Mouse (Mus musculus) gastrocnemius, postnatal 14 days (tissue): ENCODE measurements around the gene Efcab8. TPM values are rescaled to one million over a fixed set of nuclear protein-coding genes. Genes with fewer than 3 reads are reported as not detected.

Experiments
- DNase-seq: peaks from one replicate; pipeline ENCODE4 v3.0.0; 2021; ENCODE audit warnings: mixed read lengths
- intact Hi-C: fragments of 180-260 bp; cut with DNase I; formaldehyde crosslinking; loops from one replicate; pipeline ENCODE4 v1.15.1; 2025; ENCODE audit warnings: low total_unique reads
- long read RNA-seq, 2 experiments: library from polyadenylated mRNA; stranded (forward); transcript quantifications; one replicate each; pipeline ENCODE4 v2.0.0; 2021
- total RNA-seq, 2 experiments: library from RNA; stranded (reverse); gene quantifications; 2 replicates each; pipeline ENCODE4 v1.2.3; 2021

Gene Efcab8
- under 1 TPM; 0.06 to 0.20 TPM for total RNA-seq
- long read RNA-seq, experiment 1: 0 reads
- long read RNA-seq, experiment 2, partial matches to known transcripts: 0 of 1 reads
- long read RNA-seq, experiment 2, other reads (novel, unspliced or antisense): 1 of 1 reads

DNA sequence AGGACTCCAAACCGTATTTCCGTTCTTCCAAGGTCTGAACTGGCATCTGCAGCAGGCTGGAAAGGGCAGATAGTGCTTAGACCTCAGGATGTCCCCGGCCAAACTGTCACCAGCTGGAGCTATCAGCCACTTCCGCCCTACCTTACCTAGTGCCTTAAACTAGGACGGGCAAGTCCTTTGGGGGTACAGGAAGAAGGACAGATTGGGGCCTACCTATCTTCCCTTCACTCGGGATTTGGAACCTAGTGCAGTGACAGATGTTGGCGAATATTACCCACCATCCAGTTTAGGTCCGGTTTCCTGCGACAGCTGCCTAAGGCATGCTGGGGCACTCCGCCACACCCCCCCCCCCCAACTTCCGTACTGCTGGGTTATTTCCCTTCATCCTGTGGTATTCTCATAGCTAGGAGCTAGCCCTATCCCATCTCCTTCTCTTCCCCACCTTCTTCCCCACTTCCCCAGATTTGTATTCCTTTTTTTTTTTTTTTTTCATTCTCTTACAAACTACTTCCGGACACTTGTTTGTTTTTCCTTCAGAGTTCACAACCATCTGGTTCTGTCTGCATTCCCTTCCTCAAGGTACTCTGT lies at the start of gene Efcab8:
TSS of gene Efcab8 (plus strand) at position 538 of the 588 bp plus-strand sequence.
- no peak for DNase-seq
- intact Hi-C loops: no loop called here

DNA sequence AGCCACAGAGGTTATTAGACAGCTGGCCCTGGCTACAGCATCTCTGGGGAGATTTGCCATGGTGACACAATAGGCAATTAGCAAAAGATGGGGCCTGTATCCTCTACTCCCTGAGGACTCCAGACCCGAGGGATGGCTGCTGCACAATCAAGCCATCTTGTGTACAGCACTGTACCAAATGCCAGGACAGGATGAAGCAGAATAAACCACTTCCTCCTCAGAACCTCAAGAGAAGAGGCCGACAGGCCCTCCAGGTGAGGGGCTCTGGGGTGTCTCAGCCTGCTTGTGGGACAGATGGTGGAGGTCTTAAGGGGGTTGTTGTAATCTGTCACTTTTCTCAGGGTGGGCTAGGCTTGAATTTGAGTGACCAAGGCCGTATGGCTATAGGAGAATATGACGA lies 45.7 kb upstream of the Efcab8 start:
- DNase-seq: no peak
- intact Hi-C loops: no loop called here

DNA sequence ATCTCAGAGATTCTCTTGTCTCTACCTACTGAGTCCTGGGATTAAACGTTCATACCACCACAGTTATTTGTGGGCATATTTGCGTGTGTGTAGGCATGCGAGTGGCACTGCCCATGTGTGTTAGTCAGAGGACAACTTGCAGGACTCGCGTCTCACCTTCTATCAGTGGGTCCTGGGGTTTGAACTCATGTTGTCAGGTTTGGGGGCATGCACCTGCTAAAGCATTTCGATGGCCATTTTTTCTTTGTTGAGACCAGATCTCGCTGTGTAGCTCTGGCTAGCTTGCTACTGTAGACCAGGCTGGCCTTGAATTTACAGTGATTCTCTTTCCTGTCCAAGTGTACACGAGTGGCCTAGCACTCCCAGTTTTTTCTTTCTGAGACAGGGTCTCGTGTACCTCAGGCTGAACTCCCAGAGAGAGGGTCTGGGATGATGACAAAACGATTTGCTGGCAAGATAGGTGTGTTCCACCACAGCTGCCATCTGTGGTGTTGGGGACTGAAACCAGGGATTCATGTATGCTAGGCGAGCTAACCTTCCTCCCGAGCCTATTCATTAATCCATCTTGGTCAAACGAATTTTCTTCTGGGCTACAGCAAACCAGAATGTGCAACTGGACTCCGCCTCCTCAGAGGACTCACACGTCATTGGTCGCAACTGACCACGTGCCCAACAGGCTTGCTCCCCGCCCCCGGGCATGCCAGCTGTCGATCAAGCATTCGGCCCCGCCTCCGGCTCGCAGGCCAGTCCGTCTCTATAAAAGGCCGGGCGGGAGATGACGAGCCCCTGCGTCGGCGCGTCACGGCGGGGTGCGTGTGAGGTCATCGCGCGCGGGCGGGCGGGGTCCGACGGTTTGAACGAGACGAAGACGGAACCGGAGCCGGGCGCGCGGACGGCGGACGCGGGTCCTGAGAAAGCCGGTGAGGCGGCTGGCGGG lies 39.0 kb upstream of the Efcab8 start, which contains the start of gene Mapre1:
TSS of gene Mapre1 (plus strand) at position 775 of the 937 bp plus-strand sequence.
- intact Hi-C loops: no loop called here
- DNase-seq: peak; percentile 100

DNA sequence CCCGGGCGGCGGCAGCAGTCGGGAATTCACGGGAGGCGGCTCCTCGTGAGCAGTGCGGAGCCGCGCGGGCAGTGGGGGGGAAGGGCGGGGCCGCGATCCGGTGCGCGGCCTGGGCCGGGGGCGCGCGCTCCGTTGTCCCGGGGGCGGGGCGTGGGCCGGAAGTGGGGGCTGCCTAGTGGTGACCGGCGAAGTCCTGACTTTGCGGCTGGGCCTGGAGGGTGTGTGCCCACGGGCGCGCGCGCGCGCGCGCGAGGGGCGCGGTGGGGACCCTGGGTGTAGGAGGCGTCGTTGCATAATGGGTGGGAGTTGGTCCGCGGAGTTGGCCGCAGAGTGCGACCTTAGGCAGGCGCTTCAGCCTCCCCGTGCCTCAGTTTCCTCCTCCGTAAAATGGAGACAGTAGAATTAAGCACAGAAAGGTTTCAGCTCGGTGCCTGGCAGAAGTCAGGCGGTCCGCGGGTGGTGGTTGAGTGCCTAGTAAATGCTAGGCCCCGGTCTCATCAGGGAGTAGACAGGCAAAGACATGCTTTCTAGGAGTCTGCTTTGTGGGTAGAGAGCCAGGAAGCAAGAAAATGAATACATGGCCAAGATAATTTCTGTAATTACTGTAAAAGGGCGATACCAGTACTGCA lies 38.2 kb upstream of the Efcab8 start:
- DNase-seq: peak; percentile 85
- intact Hi-C loops: no loop called here

DNA sequence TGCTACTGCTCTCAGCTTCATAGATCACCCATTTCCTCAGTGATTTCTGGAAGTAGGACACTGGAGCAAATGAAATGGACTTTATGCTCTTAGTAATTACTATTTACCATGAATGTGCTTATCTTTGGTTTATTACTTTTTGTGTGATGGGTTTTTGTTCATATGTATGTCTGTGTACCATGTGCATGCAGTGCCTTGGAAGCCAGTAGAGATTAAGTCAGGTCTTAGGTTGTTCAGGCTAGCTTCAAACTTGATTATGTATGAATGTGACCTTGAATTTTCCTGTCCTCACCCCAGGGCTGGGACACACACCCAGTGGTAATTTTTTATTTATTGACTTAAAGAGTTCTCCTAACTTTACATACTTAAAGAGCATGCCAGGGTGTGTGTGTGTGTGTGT lies 31.7 kb upstream of the Efcab8 start:
- intact Hi-C loops: no loop called here
- DNase-seq: no peak

DNA sequence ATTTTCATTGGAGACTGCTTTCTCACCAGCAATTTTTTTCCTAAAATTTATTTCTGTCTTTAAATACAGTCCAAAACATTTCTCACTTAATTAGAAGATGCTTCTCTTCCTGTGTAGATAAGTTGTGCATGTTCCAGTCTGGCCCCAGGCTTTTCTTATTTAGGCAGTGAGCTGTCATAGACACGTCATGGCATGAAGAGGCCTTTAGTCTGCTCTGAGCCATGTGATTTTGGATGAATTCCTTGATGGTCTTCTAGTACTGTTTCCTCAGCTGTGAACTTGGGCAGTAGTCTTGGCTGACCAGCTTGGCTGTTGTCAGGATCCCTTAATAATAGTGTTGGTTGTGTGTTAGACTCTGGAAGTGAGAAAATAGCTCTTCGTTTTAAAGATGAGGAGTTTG lies 29.4 kb upstream of the Efcab8 start:
- intact Hi-C loops: no loop called here
- DNase-seq: no peak

DNA sequence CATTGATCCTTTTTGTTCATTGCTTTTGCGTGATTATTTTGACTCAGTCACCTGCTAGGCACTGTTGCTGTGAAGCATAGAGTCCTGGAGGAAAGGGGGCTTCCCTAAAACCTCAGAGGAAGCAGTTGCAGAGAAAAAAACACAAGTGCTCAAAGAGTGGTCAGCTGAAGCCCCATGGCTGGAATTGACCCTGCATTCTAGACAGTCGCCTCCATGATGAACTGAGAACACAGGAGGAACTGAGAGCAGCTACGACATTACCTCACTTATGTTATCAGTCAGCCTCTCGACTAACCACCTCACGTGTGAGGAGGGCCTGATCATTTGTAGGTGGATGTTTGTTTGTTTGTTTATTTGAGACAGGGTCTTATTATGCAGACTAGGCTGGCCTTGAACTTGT lies 17.6 kb upstream of the Efcab8 start:
- intact Hi-C loops: no loop called here
- no peak for DNase-seq

DNA sequence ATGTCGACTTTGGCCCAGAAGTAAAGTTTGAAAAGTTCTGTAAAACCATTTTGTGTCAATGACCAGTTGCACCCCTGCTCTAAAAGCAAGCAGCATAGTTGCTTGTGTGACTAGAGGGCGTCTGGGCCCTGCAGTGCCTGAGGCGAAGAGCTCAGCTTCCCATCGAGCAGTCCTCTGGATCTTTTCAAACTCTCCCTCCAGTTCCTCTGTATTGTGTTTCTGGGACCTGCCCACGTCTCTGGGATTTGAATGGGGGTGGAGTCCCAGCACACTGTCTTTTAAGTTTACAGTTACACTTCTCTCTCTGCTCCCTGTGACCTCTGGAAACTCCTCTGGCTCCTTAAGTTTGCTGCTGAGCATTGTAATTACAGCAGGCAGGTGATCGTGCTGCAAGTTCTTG lies 12.2 kb upstream of the Efcab8 start:
- intact Hi-C loops: no loop called here
- no peak for DNase-seq

DNA sequence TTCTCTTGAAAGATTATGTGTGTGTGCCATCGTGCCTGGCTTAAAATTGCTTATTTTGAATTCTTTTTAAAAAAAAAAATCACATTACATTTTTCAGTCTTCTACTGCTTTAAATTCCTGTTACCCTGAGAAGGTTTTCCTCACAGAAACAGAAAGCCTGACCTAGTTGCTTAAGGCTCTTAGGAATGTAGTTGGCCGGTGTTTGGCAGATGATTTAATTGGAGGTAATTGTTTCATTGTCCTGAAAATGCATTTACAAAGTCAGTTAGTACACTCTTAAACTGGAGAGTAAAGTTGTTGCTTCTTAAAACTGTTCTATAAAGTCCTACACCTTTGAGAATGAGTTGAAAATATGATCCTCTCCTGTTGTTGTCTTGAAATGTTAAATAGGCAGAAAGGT lies 10.8 kb upstream of the Efcab8 start:
- intact Hi-C loops: no loop called here
- DNase-seq: no peak

DNA sequence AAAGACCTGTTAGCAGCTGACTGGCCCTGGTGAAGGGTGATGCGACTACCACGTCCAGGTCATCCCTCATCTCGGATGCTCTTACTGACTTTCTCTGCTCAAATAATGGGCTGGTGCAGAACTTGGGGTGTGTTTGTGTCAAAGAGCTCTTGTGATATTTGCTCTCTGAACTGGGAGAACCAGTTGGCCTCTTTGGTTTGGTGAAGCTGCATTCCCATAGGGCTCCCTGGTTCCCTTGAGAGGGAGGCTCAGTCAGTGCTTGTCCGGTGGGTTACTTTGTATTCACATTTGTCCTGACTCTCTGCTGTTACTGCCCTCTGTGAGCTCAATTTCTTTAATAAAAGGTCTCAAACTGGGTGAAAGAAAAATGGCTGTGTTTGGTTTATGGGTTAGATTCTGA lies 6.8 kb upstream of the Efcab8 start:
- DNase-seq: no peak
- intact Hi-C loops: no loop called here

DNA sequence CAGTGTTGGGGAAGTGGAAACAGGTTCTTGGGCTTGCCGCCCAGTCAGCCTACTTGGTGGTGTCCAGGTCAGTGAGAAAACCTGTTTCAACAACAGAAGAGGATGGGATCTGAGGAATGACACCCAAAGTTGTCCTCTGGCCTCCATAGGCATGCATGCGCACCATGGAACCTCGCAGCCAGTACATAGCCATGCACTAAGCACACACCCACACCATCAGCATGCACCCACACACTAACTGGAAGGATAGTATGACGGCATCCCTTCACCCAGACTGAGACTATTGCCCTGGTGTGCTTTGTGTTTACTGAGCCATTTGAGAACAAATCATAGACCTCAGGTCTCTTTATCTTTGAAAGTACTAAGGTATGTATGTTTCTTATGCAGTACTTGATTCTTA lies 4.3 kb upstream of the Efcab8 start:
- intact Hi-C loops: no loop called here
- DNase-seq: no peak

DNA sequence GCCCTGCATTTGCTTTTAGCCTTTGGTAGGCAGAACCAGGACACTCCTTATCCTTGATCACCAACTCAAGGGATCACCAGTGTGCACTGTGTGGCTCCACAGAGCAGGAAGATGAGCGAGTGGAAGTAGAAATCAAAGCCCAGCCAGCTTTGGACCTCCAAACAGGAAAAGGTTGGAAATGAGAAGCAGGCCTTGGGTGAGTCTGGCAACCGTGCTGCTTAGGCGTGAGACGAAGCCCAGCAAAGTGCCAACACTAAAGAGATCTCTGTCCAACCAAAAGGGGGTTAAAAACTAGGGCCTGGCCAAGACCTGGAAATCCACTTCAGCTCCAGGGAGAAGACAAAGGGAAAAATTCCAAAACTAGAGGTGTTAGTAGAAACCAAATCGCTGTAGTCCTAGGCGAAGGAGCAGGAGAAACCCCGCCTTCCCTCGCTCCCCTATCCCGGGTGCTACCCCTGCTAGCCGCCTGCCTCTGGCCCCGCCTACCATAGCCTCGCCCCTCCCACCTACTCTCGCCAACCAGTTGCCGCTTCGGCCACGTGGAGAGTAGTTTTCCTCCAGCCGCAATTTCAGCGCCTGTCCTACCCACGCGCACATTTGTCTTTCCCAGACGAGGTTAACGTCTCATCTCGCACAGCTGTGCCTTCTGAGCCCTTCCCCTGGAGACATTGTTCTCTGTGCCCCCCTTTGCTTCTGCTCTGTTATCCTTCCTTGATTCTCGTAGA lies 931 bp upstream of the Efcab8 start:
- DNase-seq: peak; percentile 88
- intact Hi-C loops: no loop called here

DNA sequence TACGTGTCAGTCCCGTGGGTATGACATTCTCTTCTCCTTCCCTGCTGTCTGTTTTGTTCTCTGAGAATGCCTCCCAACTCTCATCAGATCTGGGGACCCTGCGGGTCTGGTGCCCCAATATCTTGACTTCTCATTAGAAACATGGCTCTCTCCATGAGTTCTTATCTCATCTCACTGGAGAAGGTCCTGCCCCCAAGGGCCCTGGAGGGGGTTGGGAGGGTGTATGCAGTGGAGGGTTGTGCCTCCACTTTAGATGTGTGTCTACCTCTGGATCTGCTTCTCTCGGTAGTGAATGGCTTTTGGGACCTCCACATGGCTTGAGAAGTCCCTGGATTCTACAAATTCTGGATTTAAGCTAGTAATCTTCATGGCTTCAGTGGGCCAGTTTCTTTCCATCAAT lies 1.4 kb downstream of the Efcab8 start:
- intact Hi-C loops: no loop called here
- no peak for DNase-seq

DNA sequence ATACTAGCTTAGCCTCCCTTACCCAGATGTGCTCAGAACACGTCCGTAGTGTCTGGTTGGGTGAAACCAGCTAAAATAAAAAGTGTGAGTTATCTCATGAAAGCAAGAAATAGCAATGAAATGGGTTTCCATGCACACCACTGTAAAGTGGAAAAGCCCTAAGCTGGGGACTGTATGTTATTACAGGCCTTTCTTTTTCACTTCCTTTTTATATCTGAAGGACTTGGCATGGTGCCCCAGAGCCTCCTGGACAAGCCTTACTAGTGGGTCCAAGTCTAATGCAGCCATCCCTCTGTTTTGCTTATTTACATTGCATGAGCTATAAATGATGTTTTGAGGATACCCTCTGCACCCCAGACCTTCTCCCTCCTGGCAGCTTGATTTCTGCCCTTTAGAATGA lies 4.9 kb downstream of the Efcab8 start:
- DNase-seq: peak; percentile 24
- intact Hi-C loops: no loop called here

DNA sequence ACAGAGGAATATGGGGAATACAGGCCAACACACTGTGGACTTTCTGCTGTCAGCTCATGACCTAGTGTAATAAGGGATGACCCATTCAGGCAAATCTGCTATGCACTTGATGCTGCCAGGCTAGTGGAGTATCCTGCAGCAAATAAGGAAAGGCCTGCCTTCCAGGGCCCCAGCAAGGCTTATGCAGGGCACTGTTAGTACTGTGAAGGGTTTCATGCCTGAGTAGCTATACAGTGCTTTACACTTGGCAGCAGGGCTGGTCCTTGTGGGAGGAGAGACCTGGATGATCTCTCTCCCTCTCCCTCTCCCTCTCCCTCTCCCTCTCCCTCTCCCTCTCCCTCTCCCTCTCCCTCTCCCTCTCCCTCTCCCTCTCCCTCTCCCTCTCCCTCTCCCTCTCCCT lies 13.6 kb downstream of the Efcab8 start:
- intact Hi-C loops: no loop called here

DNA sequence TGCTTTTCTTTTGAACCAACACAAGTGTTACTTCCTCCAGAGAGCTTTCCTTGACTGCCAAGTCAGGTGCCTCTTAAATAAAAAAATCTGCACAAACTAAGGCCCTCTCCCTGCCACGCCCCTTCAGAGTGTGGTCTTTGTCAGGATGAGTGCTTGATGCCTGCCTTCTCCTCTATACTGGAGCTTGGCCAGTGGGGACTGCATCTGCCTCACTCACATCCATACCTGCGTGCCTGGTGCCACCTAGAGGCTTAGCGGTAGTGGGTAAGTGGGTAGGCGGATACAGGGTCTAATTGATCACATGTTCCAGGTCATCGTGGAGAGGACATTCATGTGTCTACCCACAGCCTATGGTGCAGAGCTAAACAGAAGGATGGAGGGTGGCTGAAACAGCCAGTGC lies 15.4 kb downstream of the Efcab8 start:
- DNase-seq: no peak

More for the DNA sequence above, 13.6 kb downstream of the Efcab8 start:
- DNase-seq: no peak

DNA sequence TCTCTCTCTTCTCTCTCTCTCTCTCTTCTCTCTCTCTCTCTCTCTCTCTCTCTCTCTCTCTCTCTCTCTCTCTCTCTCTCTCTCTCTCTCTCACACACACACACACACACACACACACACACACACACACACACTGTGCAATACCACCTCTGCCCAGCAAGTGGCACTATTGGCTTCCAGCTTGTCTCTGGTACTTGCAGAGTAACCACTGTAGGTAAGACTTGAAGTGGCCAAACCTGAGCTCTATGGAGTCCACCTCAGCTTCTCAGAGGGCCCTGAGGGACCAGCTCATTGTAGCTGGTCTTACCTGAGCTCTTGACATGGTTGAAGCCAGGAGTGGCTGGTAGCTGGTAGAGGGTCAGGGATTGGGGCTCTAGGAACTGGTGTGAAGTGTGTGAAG lies 27.7 kb downstream of the Efcab8 start:
- DNase-seq: peak; percentile 38
- intact Hi-C loops: loop anchor here (5.0 kb wide), 1 partner anchor 125 kb away; no protein-coding TSS in a partner anchor

More for the DNA sequence above, 15.4 kb downstream of the Efcab8 start:
- intact Hi-C loops: no loop called here

DNA sequence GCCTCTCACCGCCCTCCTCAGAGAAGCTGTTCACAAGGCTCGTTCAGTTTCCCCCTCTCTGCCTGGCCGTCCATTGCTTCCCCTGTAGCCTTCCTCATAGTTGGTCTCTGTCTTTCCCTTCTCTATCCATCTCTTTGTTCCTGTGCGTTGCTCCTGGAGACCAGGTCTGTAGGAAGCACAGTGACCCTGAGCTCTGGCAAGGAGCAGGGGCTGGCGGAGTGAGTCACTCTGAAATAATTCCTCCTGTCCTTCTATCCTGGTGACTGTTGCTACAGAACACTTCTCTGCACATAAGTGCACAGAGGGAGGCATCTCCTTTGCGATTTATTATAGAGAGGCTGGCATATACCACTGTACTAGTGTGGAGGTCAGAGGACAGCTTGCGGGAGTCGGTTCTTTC lies 28.4 kb downstream of the Efcab8 start:
- intact Hi-C loops: loop anchor here (5.0 kb wide), 1 partner anchor 124 kb away; no protein-coding TSS in a partner anchor
- DNase-seq: no peak

DNA sequence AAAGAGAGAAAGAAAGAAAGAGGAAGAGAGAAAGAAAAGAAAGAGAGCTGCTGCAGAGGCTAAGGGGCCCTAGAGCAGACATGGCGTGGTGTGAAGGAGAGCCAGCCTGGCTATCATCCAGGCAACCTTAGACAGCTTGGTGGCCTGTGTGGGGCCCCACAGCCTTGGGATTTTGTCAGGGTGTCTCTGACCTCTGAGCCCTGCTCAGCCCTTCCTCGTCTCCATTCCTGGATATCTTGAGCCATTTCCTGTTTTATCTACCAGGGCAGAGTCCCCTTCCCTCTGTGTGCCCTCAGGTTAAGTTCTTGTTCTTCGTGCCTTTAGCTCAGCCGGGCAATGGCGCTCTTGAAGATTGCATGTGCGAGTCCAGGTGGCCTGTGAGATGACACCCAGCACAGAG lies 29.1 kb downstream of the Efcab8 start:
- intact Hi-C loops: loop anchor here (5.0 kb wide), 1 partner anchor 123 kb away; no protein-coding TSS in a partner anchor
- DNase-seq: no peak
